Mouse (Mus musculus) testis, postnatal 10 days (tissue): ENCODE data around the gene Unc13c.

Experiments
- DNase-seq: peaks from one replicate; pipeline ENCODE4 v3.0.0; 2021; ENCODE audit warnings: low spot score

The Unc13c gene

GRCm38 (mm10) chr9:73968641-73969121 is at the start of gene Unc13c:
TSS of gene Unc13c (minus strand) at chr9:73968966.
- peak; percentile 46 for DNase-seq

DNA sequence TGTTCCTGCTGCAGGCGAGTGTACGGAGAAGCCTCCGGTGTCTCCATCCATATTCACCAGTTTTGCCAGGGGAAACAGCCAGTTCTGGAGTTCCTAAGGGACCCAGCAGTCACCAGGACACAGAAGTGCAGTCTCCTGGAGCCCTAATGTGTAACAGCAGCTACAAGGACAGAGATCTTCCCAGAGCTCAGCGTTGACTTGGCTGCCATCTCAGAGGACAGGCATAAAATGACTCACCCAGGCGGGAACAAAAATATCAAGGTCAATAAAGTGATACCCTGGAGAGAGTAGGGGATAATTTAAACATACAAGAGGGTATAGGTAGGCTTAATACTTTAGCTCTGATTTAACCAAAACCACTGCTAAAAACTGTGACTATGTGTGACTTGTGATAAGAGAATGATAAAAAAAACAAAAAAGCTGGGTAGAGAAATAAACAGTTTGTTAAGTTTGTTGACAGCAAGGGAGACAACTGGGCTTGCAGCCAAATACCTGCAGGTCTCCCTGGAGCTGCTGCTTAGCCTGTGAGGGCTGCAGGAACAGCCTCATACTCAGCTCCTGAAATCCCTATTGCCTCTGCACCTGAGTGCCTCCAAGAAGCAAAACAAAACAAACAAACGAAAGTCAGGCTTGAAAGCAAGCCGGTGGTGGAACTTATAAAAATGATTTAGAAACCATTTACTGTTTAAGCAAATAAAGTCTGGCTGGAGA is 39.4 kb upstream of the Unc13c start:
- no peak for DNase-seq

GRCm38 (mm10) chr9:74002388-74002990 is 33.7 kb upstream of the Unc13c start:
- DNase-seq, result peak; percentile 64

- no peak for DNase-seq
These were observed 19.3 kb upstream of the Unc13c start for GRCm38 (mm10) chr9:73988096-73988495.

DNA sequence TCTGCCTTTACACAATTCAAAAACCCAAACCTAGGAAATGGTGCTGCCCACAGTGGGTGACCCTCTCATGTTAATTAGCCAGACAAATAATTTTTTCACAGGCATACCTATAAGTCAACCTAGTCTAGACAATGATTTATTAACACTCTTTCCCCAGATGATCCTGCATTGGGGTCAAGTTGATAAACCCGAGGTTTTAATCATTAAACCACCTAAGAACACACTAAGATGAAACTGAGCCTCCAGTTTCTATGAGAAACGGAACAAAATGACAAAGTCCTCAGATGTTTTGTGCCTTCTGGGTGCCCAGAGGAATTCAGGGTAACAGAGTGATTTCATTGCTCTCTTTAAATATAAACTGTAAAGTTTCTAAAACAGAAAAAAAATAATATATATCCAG is 18.5 kb upstream of the Unc13c start:
- DNase-seq, result no peak

DNA sequence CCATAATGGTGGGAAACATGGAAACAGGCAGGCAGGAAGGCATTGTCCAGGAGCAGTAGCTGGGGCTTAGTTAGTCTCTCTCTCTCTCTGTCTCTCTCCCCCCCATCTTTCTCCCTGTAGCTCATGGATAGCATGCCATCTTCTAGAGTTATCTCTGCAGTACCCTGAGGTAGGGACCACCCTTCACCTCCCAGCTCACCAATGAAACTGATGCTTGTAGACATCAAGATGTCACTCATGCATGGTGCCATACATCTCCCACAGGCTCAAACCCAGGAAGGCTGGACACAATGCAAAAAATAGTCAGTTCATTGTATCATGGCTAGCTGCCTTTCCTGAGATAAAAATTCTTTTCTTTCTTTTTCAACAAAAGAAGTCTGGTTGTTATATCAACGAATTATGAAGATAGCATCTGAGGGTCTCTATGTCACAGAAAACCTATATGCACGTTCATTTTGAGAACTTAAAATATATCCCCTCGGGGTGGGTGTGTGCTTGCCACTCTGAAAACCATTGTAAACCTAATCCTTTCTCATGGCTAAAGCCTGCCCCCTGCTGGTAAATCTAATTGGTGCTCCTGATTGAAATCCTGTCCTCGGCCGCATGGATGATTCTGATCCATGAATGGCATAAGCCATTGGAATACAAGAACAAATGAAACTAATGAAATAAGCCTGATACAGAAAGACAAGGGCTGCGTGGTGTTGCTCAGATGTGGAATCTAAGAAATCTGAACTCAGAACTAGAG is 14.0 kb upstream of the Unc13c start:
- peak; percentile 84 for DNase-seq

- DNase-seq, result no peak
These were observed 3.7 kb upstream of the Unc13c start for GRCm38 (mm10) chr9:73972327-73972988.

DNA sequence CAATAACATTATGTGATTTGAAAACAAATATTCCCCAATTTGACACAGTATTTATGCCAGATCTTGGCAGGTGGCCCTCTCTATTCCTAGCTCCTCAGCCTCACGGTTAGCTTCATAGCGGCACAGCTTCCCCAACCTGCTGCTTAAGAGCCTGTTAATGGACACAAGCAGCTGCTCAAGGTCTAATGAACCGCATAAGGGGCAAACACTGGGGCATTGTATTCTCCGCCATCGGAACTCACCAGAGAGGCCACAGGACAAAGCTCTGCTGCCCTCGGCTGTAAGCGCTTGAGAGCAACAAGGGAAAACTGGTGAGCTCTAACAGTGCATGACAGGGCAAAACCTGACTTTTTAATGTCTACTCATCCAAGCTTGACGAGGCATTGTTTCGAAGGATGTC is 2.0 kb upstream of the Unc13c start:
- peak; percentile 39 for DNase-seq

DNA sequence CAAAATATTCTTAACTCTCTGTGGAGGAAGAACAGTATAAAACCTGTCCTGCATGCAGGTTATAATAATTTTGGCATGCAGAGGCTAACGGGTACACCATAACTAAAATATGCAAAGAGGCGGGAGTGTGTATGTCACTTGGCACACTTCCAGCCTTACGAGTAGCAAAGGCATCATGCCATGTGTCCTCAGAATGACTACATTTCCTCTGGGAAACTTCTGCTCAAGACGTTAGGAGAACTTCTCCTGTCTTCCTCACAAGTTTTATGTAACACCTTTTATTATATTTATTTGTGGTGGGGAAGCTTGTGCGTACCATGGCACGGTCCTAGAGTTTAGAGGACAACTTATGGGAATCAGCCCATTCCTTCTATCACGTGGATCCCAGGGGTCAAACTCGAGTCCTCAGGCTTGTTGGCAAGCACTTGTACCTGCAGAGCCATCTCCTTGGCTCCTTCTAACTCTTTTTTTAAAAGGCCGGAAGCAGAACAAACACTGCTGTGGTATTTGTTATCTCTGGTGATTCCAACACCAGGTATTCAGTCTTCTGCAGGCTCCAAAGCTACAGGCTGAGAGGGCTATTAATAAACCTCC is 3.3 kb downstream of the Unc13c start:
- no peak for DNase-seq

GRCm38 (mm10) chr9:73962471-73962870 is 6.3 kb downstream of the Unc13c start:
- no peak for DNase-seq

DNA sequence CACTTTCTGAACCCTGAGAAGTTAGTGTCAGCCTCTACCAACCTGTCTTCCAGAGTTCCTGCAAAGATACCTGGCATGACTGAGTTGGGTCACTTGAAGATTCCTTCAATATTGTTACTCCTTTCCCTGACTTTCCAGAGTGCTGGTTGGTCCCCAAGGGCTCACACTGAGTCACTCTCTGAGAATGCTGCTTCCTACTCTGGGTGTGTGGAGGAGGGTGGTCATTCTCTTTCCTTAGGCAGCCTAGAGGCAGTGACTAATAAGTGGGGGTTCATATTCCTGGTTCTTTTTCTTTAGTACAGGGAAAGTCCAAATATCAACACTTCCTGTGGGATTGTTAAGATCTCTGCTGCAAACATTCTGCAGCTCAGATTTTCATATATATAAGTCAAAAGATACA is 16.4 kb downstream of the Unc13c start:
- no peak for DNase-seq

DNA sequence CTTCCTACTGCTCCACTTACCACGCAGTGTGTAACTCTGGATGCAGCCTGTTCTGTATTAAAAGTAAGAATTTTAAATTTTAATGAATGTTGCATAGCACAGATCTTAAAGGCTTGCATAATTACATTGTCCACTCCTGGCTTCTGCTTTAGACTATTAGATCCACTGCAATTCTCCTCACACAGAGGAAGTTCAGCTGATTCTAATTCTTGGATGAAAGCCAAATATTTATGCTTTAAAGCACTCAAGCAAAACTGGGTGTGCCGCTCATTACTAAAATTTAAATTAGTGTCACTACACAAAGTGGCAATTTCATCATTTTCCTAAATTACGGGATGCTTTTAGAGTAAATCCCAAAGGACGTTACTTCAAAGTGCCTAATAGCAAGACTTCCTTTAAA is 17.2 kb downstream of the Unc13c start:
- DNase-seq, result no peak

DNA sequence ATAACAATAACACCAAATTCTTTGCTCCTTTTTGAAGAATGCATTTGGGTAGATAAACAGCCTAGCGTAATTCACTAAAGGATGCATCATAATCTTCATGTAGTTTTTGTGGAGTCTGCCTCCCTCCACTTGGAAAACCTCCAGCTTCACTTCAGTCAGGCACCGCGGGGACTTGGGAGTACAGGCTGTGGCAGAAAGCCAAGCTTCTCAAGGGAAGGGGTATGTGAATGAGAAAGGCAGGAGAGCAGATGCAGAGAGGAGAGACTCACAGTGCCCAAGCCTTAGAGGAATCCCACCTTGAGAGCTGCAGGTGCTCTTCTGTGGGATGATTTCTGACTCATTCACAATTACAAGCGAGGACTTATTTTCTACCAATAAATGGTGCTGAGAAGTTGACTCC is 33.9 kb downstream of the Unc13c start:
- peak; percentile 42 for DNase-seq

- DNase-seq, result no peak
These were observed 36.8 kb downstream of the Unc13c start for GRCm38 (mm10) chr9:73931988-73932387.

DNA sequence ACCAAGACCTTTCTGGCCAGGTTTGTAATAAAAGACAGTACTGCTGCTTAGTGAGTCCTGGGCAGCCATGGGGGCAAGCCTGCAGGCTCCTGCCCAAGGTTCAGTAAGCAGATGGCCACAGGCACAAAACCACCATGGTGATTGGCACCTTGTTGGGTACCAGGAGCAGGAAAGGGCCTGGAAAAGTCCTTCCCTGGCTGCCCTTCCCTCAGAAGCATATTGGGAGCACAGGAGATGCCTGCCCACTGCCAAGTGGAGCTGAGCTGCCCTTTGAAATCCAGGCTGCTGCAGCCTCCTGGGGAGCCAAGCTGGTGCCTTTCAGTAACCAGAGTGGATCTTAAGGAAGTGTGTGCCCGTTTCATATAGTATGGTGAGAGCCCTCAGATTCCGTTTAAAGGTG is 41.5 kb downstream of the Unc13c start:
- no peak for DNase-seq

- peak; percentile 50 for DNase-seq
These were observed 46.2 kb downstream of the Unc13c start for GRCm38 (mm10) chr9:73922449-73923115.

- no peak for DNase-seq
These were observed 62.8 kb downstream of the Unc13c start for GRCm38 (mm10) chr9:73905959-73906358.

- no peak for DNase-seq
These were observed 70.2 kb downstream of the Unc13c start for GRCm38 (mm10) chr9:73898516-73898915.

DNA sequence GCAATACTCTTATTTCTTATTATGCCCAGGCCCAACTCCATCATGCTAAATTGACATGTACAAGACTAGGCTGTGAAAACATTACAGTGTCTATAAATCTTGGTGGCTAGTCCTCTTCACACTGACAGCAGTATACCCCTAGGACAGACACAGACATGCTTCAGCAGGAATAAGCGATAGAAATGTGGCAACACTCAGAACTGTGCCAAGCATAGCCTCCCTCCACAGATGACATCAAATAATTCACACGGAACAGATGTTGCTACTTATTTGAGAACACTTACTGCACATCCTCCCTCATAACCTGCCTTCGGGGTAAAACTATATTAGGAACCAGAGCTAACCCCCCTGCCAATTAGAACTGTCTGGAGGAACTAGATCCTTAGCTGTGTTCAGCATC is 72.6 kb downstream of the Unc13c start:
- DNase-seq, result no peak

DNA sequence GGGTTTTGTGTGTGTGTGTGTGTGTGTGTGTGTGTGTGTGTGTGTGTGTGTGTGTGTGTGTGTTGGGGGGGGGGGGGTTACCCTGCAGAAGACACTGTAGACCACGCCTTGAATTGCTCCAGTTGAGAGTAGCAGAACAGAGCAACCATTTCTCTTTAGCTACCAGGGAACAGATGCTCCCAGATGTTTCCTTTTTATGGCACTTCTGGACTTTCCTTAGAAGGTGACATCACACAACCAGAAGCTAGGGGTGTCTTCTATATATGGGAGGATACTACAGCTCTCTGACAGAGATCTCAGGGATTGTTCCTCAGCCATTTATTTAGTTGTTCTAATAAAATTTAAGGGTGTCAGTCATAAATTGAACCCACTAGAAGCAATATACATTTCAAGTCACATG is 85.2 kb downstream of the Unc13c start:
- DNase-seq, result no peak

- no peak for DNase-seq
These were observed 85.6 kb downstream of the Unc13c start for GRCm38 (mm10) chr9:73883143-73883542.
